Mouse (Mus musculus) MEL (cell line): ENCODE results near the gene Lztfl1. TPM values are rescaled to one million over a fixed set of nuclear protein-coding genes. Genes with fewer than 3 reads are reported as not detected.

ENCODE experiments used
- DNase-seq: peaks from one replicate; pipeline ENCODE4 v3.0.0; 2011; ENCODE audit warnings: low read depth, low spot score
- H3K27ac ChIP-seq: 2 replicates; pipeline ENCODE4 v1.5.1; 2012; ENCODE audit warnings: low read depth, mild to moderate bottlenecking, control low read depth, low read length, moderate library complexity; ENCODE audit not compliant: control insufficient read depth
- H3K27me3 ChIP-seq, 2 experiments: fragments of 150-350 bp in 1 of 2; sonication (generic) in 1 of 2; 2 replicates each; pipeline ENCODE4 v1.6.1; 2012; ENCODE audit warnings: low read length in 2 of 2, mild to moderate bottlenecking in 2 of 2, improper control_type of control experiment in 1 of 2, moderate library complexity in 1 of 2; ENCODE audit not compliant: insufficient read depth in 2 of 2, control insufficient read depth in 1 of 2
- H3K36me3 ChIP-seq, 2 experiments: 2 replicates each; pipeline ENCODE4 v1.6.1; 2012 to 2014; ENCODE audit warnings: low read length in 2 of 2, improper control_type of control experiment in 1 of 2, inconsistent platforms in 1 of 2, mild to moderate bottlenecking in 1 of 2; ENCODE audit not compliant: insufficient read depth in 2 of 2, control insufficient read depth in 1 of 2
- H3K4me1 ChIP-seq, 2 experiments: fragments of 150-350 bp in 1 of 2; sonication (generic) in 1 of 2; 2 replicates each; pipeline ENCODE4 v1.6.1; 2012; ENCODE audit warnings: low read length in 2 of 2, improper control_type of control experiment in 1 of 2, mild to moderate bottlenecking in 1 of 2; ENCODE audit not compliant: insufficient read depth in 2 of 2, control insufficient read depth in 1 of 2
- H3K4me3 ChIP-seq, 2 experiments: fragments of 150-350 bp in 1 of 2; sonication (generic) in 1 of 2; 2 replicates each; pipeline ENCODE4 v1.5.1; 2012; ENCODE audit warnings: low read depth in 2 of 2, low read length in 2 of 2, mild to moderate bottlenecking in 2 of 2, moderate library complexity in 2 of 2, control low read depth in 1 of 2, improper control_type of control experiment in 1 of 2; ENCODE audit not compliant: control insufficient read depth in 1 of 2, insufficient read depth in 1 of 2
- H3K79me2 ChIP-seq: 2 replicates; pipeline ENCODE4 v1.6.1; 2012; ENCODE audit warnings: mild to moderate bottlenecking, low read length, moderate library complexity; ENCODE audit not compliant: control insufficient read depth, poor library complexity, insufficient read depth
- H3K9ac ChIP-seq: 2 replicates; pipeline ENCODE4 v1.6.1; 2012; ENCODE audit warnings: low read depth, mild to moderate bottlenecking, control low read depth, low read length, moderate library complexity; ENCODE audit not compliant: control insufficient read depth, poor library complexity, severe bottlenecking
- H3K9me3 ChIP-seq: fragments of 150-350 bp; sonication (generic); replicated peaks from 2 replicates; pipeline ENCODE4 v1.6.1; 2012; ENCODE audit warnings: mild to moderate bottlenecking, low read length, improper control_type of control experiment, moderate library complexity; ENCODE audit not compliant: insufficient read depth
- BHLHE40 ChIP-seq: IDR thresholded peaks from 2 replicates; pipeline ENCODE4 v1.6.1; 2012; ENCODE audit warnings: low read depth, mild to moderate bottlenecking, inconsistent platforms, low read length, improper control_type of control experiment, borderline replicate concordance
- CHD1 ChIP-seq: IDR thresholded peaks from 2 replicates; pipeline ENCODE4 v1.6.1; 2012; ENCODE audit warnings: low read depth, mild to moderate bottlenecking, inconsistent platforms, low read length, improper control_type of control experiment
- CHD2 ChIP-seq: IDR thresholded peaks from 2 replicates; pipeline ENCODE4 v1.6.1; 2011; ENCODE audit warnings: low read length, improper control_type of control experiment
- CTCF ChIP-seq, 3 experiments: IDR thresholded peaks in 2 of 3; conservative IDR thresholded peaks in 1 of 3; 2 replicates each; pipeline ENCODE4 v1.5.1; 2011 to 2012; ENCODE audit warnings: low read length in 3 of 3, low read depth in 2 of 3, mild to moderate bottlenecking in 2 of 3, improper control_type of control experiment in 1 of 3, inconsistent platforms in 1 of 3, mixed read lengths in 1 of 3, moderate library complexity in 1 of 3; ENCODE audit not compliant: control insufficient read depth in 1 of 3, insufficient read depth in 1 of 3, poor library complexity in 1 of 3, severe bottlenecking in 1 of 3
- EP300 ChIP-seq, 2 experiments: IDR thresholded peaks; 2 replicates each; pipeline ENCODE4 v1.6.1; 2011; ENCODE audit warnings: improper control_type of control experiment in 2 of 2, low read length in 2 of 2, low read depth in 1 of 2, mild to moderate bottlenecking in 1 of 2
- ETS1 ChIP-seq: IDR thresholded peaks from 2 replicates; pipeline ENCODE4 v1.6.1; 2012; ENCODE audit warnings: low read depth, mild to moderate bottlenecking, inconsistent platforms, low read length, improper control_type of control experiment, moderate library complexity
- GABPA ChIP-seq: IDR thresholded peaks from 2 replicates; pipeline ENCODE4 v1.6.1; 2012; ENCODE audit warnings: low read depth, mild to moderate bottlenecking, inconsistent platforms, low read length, improper control_type of control experiment, moderate library complexity
- GATA1 ChIP-seq: IDR thresholded peaks from 2 replicates; pipeline ENCODE4 v1.6.1; 2011; ENCODE audit warnings: low read depth, low read length, improper control_type of control experiment
- HCFC1 ChIP-seq: IDR thresholded peaks from 2 replicates; pipeline ENCODE4 v1.6.1; 2012; ENCODE audit warnings: low read depth, mild to moderate bottlenecking, inconsistent platforms, low read length, improper control_type of control experiment, moderate library complexity
- JUND ChIP-seq: IDR thresholded peaks from 2 replicates; pipeline ENCODE4 v1.6.1; 2011; ENCODE audit warnings: low read depth, mild to moderate bottlenecking, improper control_type of control experiment, low read length
- KAT2A ChIP-seq: conservative IDR thresholded peaks from 2 replicates; pipeline ENCODE4 v1.6.1; 2012; ENCODE audit warnings: low read depth, low read length, improper control_type of control experiment, inconsistent platforms
- MAX ChIP-seq: IDR thresholded peaks from 2 replicates; pipeline ENCODE4 v1.6.1; 2011; ENCODE audit warnings: low read length, improper control_type of control experiment
- MYC ChIP-seq: IDR thresholded peaks from 2 replicates; pipeline ENCODE4 v1.6.1; 2011; ENCODE audit warnings: low read depth, mild to moderate bottlenecking, low read length, improper control_type of control experiment, moderate library complexity
- NELFE ChIP-seq: IDR thresholded peaks from 2 replicates; pipeline ENCODE4 v1.6.1; 2011; ENCODE audit warnings: low read depth, low read length, improper control_type of control experiment
- NRF1 ChIP-seq: IDR thresholded peaks from 2 replicates; pipeline ENCODE4 v1.6.1; 2014; ENCODE audit warnings: low read depth, mild to moderate bottlenecking, inconsistent platforms, low read length, improper control_type of control experiment, moderate library complexity; ENCODE audit not compliant: poor library complexity, insufficient read depth, severe bottlenecking
- POLR2AphosphoS2 ChIP-seq: IDR thresholded peaks from 2 replicates; pipeline ENCODE4 v1.6.1; 2011; ENCODE audit warnings: low read length, improper control_type of control experiment
- POLR2AphosphoS5 ChIP-seq: IDR thresholded peaks from 2 replicates; pipeline ENCODE4 v1.6.1; 2012; ENCODE audit warnings: low read depth, borderline replicate concordance, mild to moderate bottlenecking, inconsistent platforms, low read length, moderate library complexity, mixed read lengths
- RAD21 ChIP-seq: IDR thresholded peaks from 2 replicates; pipeline ENCODE4 v1.6.1; 2011; ENCODE audit warnings: mild to moderate bottlenecking, low read depth, low read length, improper control_type of control experiment
- RCOR1 ChIP-seq: IDR thresholded peaks from 2 replicates; pipeline ENCODE4 v1.6.1; 2012; ENCODE audit warnings: low read depth, mild to moderate bottlenecking, inconsistent platforms, low read length, improper control_type of control experiment
- SMC3 ChIP-seq: IDR thresholded peaks from 2 replicates; pipeline ENCODE4 v1.6.1; 2011; ENCODE audit warnings: low read depth, low read length, improper control_type of control experiment
- TAL1 ChIP-seq: IDR thresholded peaks from 2 replicates; pipeline ENCODE4 v1.6.1; 2012; ENCODE audit warnings: mild to moderate bottlenecking, inconsistent platforms, low read length, moderate library complexity, mixed read lengths
- UBTF ChIP-seq: IDR thresholded peaks from 2 replicates; pipeline ENCODE4 v1.6.1; 2012; ENCODE audit warnings: low read depth, mild to moderate bottlenecking, inconsistent platforms, low read length, improper control_type of control experiment, moderate library complexity, borderline replicate concordance; ENCODE audit not compliant: insufficient read depth
- USF2 ChIP-seq, 2 experiments: IDR thresholded peaks; 2 replicates each; pipeline ENCODE4 v1.6.1; 2011 to 2012; ENCODE audit warnings: improper control_type of control experiment in 2 of 2, low read length in 2 of 2, borderline replicate concordance in 1 of 2, inconsistent platforms in 1 of 2, low read depth in 1 of 2, mild to moderate bottlenecking in 1 of 2; ENCODE audit not compliant: insufficient read depth in 1 of 2
- ZC3H11A ChIP-seq: IDR thresholded peaks from 2 replicates; pipeline ENCODE4 v1.6.1; 2012; ENCODE audit warnings: low read depth, mild to moderate bottlenecking, inconsistent platforms, low read length, improper control_type of control experiment
- ZKSCAN1 ChIP-seq: IDR thresholded peaks from 2 replicates; pipeline ENCODE4 v1.6.1; 2012; ENCODE audit warnings: low read depth, mild to moderate bottlenecking, inconsistent platforms, low read length, improper control_type of control experiment, moderate library complexity
- ZMIZ1 ChIP-seq: IDR thresholded peaks from 2 replicates; pipeline ENCODE4 v1.6.1; 2012; ENCODE audit warnings: low read depth, mild to moderate bottlenecking, inconsistent platforms, low read length, improper control_type of control experiment, moderate library complexity
- ZNF384 ChIP-seq: IDR thresholded peaks from 2 replicates; pipeline ENCODE4 v1.6.1; 2012; ENCODE audit warnings: low read depth, mild to moderate bottlenecking, inconsistent platforms, low read length, improper control_type of control experiment
- polyA plus RNA-seq, 2 experiments: library from polyadenylated mRNA; stranded (reverse) in 1 of 2; unstranded in 1 of 2; fragments of >175 nt in 1 of 2; fragments of >200 nt in 1 of 2; gene quantifications; 2 replicates each; pipeline versions ENCODE4 v1.2.1 to v1.2.4; 2012; ENCODE audit warnings: low replicate concordance in 2 of 2, low read depth in 1 of 2; ENCODE audit not compliant: insufficient read length in 2 of 2, insufficient read depth in 1 of 2, missing spikeins in 1 of 2
- total RNA-seq: library from RNA; depleted of rRNA; stranded (reverse); fragments of 300-350 nt; gene quantifications from 2 replicates; pipeline ENCODE4 v1.2.3, GENCODE M21; 2012

The Lztfl1 gene
- total and polyA plus RNA-seq, 3 experiments, result 17.1 to 408 (median 18.1) TPM

DNA sequence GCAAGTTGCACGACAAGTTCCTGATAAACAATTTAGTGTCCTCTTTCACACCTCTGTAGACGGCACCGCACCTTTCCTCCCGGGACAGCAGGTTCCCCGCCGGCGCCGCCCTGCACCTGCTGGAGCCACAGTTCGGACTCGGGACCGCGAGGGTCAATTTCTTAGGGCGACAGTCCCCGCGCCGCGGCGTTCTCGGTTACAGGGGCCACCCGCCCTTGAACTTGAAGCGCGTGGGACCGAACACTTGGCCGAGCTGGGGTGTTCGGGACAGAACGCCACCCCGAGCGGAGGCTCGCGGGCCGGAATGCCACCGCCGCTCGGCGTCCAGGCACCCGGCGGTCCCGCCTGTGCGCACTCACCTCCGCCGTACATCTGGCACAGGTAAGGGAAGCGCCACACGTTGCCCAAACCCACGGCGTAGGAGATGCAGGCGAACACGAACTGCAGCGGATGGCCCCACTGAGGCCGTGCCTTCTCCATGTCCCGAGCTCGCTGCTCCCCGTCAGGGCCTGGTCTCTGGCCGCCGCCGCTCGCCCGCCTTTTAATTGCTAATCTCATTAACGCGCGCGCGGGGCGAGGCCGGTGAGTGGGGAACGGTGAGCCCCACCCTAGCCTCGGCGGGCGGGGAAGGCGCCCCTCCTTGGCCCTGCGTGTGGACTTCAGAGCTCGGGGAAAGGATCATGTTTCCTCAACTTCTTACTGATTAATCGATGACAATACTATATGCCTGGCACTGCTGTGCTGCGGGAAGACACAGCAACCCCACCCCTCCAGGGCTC, 39.0 kb downstream of the Lztfl1 start, which contains the start of the genes Ccr9 and Slc6a20a:
Gene Ccr9 (plus strand): TSS at position 113 of the 779 bp plus-strand sequence.
Gene Slc6a20a (minus strand): TSS at position 559 of the 779 bp plus-strand sequence.
- no peak for TF ChIP-seq TAL1
- TF ChIP-seq NRF1, result no peak
- TF ChIP-seq MAX, result no peak
- TF ChIP-seq RAD21, result no peak
- TF ChIP-seq, all 39 proteins: peak for 0
- H3K27me3 ChIP-seq, result peaks cover 28 to 30% of the 10 kb centered on the region in 2 experiments
- no peak within 1 kb of the TSS for H3K4me3 ChIP-seq
- no peak for DNase-seq
- no peak within 1 kb of the TSS for H3K27ac ChIP-seq
- H3K4me1 ChIP-seq, result no peaks in the 10 kb centered on the region
- no peaks in the 10 kb centered on the region for H3K9me3 ChIP-seq
- H3K79me2 ChIP-seq, result no peaks in the 10 kb centered on the region
- no peaks in the 10 kb centered on the region for H3K36me3 ChIP-seq
- H3K9ac ChIP-seq, result no peak within 1 kb of the TSS

DNA sequence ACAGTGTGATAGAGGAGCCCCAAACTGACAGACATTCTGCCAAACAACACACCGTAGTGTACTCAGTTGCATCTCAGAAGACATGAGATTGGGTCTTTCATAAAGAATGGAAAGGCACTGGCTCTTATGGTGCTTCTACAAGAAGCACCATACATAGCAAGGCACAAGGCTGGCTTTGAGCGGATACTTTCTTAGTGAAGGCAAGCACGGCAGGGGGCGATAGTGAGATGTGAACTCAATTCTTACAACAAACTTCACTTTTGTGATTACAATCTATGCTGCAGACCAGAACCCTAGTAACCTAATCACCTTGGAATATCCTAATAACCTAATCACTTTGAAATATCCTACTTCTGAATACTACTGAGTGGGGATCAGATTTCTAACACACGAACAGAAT, 51.9 kb downstream of the Lztfl1 start:
- DNase-seq, result peak; percentile 72
- TF ChIP-seq RAD21 (peak; percentile 66), JUND (no peak), ZMIZ1 (no peak), CHD2 (no peak), POLR2AphosphoS5 (no peak), HCFC1 (no peak), ETS1 (no peak), ZC3H11A (peak; percentile 67), GABPA (no peak), NELFE (no peak), EP300 (IDR thresholded peaks at IDR 0.05; ENCODE audit: low read depth in 1 of 2, low read length in 2 of 2) (0 out of 4 replicates have a peak, but pooled peaks of 1 of the 2 experiments have one; percentile 12), USF2 (IDR thresholded peaks at IDR 0.05; ENCODE audit: borderline replicate concordance in 1 of 2, insufficient read depth in 1 of 2, low read depth in 1 of 2, low read length in 2 of 2) (no peak), MYC (no peak), GATA1 (peak; percentile 39; the same call in 1 of the 2 replicates), KAT2A (no peak), CHD1 (no peak), CTCF (IDR thresholded peaks at IDR 0.05 in 2 of 3, conservative IDR thresholded peaks at IDR 0.05 in 1 of 3; ENCODE audit: control insufficient read depth in 1 of 3, insufficient read depth in 1 of 3, low read depth in 2 of 3, low read length in 3 of 3, poor library complexity in 1 of 3, severe bottlenecking in 1 of 3) (peak; percentile 49 to 76 (median 57)), SMC3 (peak; percentile 85), BHLHE40 (no peak), UBTF (no peak), ZKSCAN1 (no peak), POLR2AphosphoS2 (no peak), ZNF384 (no peak), RCOR1 (no peak)
- H3K27ac ChIP-seq, result no peak overlapping the region

More for the DNA sequence above, 51.9 kb downstream of the Lztfl1 start:
- no peaks in the 10 kb centered on the region for H3K27me3 ChIP-seq
- no peak overlapping the region for H3K4me3 ChIP-seq
- H3K4me1 ChIP-seq, result no peaks in the 10 kb centered on the region
- H3K36me3 ChIP-seq, result no peaks in the 10 kb centered on the region
- no peak overlapping the region for H3K9ac ChIP-seq
- no peaks in the 10 kb centered on the region for H3K79me2 ChIP-seq
- H3K9me3 ChIP-seq, result no peaks in the 10 kb centered on the region
